Mouse (Mus musculus): ENCODE measurements around the gene Abcb9. TPM values are rescaled to one million over a fixed set of nuclear protein-coding genes. Genes with fewer than 3 reads are reported as not detected.

Abcb9 gene
- polyA plus RNA-seq, 1 experiment, result 0.46 TPM

DNA sequence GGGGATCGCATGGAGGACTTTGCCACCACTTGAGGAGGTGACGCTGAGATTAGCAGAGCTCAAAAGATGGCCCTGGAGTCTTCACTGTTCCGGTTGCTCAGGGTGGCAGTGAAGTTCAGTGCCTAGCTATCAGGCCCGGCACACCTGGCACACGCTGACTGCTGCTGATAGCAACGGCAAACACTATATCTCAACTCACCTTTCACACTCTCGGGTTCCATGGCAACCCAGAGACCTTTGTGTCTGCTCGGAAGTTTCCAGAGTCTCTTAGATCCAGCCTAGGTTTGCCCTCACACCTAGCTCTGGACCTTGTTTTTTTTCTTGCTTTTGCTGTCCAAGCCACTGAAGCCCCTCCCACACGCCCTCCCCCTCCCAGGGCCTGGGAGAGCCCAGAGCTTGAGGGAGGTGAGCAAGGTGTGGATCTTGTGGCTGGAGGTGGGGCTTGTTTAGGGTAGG is 3.6 kb downstream of the Abcb9 start:
- TF ChIP-seq MYOG (IDR thresholded peaks at IDR 0.05; ENCODE audit: control insufficient read depth, extremely low read depth, insufficient read length) (no peak), USF1 (IDR thresholded peaks at IDR 0.05; ENCODE audit: low read depth) (no peak), CEBPB (IDR thresholded peaks at IDR 0.05; ENCODE audit: low read depth) (no peak), FOSL1 (IDR thresholded peaks at IDR 0.05; ENCODE audit: insufficient read depth, low read length, poor library complexity, severe bottlenecking) (no peak), MAX (IDR thresholded peaks at IDR 0.05) (no peak), CTCF (IDR thresholded peaks at IDR 0.05; ENCODE audit: control insufficient read depth, insufficient read depth, insufficient read length) (no peak)
- no peaks in the 10 kb centered on the region for H3K27me3 ChIP-seq (ENCODE audit: control insufficient read depth, insufficient read depth, insufficient read length)
- no peaks in the 10 kb centered on the region for H3K79me3 ChIP-seq (ENCODE audit: low read depth)
- no peaks in the 10 kb centered on the region for H3K79me2 ChIP-seq (ENCODE audit: control insufficient read depth, insufficient read depth)
- H3K4me3 ChIP-seq (ENCODE audit: insufficient read depth, poor library complexity, severe bottlenecking), result no peak overlapping the region
- H3K36me3 ChIP-seq (ENCODE audit: control insufficient read depth, insufficient read depth), result no peaks in the 10 kb centered on the region
- H3ac ChIP-seq (ENCODE audit: control insufficient read depth, insufficient read length, low read depth), result no peak overlapping the region

DNA sequence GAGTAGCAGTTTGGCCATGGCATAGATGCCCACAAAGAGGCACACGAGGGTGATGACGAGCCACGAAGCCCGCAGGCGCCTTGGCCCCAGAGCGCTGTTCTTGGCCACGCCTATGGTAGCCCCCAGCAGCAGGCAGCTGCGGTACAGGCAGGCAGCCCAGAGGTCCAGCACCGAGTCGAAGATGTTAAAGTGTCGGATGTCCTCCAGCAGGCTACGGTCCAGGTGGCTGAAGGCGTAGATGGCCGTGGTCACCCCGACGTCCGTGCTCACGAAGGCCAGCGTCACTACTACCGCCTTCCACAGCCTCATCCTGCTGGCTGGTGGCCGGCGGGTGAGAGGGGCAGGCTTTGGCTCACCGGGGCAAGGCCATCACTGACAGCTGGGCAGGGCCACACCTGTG is 5.7 kb downstream of the Abcb9 start:
- H3K36me3 ChIP-seq (ENCODE audit: control insufficient read depth, insufficient read depth), result no peaks in the 10 kb centered on the region
- no peaks in the 10 kb centered on the region for H3K79me2 ChIP-seq (ENCODE audit: control insufficient read depth, insufficient read depth)
- H3ac ChIP-seq (ENCODE audit: control insufficient read depth, insufficient read length, low read depth), result no peak overlapping the region
- H3K79me3 ChIP-seq (ENCODE audit: low read depth), result no peaks in the 10 kb centered on the region
- no peak for TF ChIP-seq CEBPB (IDR thresholded peaks at IDR 0.05; ENCODE audit: low read depth)
- no peak for TF ChIP-seq USF1 (IDR thresholded peaks at IDR 0.05; ENCODE audit: low read depth)
- TF ChIP-seq MAX (IDR thresholded peaks at IDR 0.05), result no peak
- no peak for TF ChIP-seq MYOD1 (IDR thresholded peaks at IDR 0.05; ENCODE audit: control insufficient read depth, insufficient read length, low read depth)
- TF ChIP-seq CTCF (IDR thresholded peaks at IDR 0.05; ENCODE audit: control insufficient read depth, insufficient read depth, insufficient read length), result no peak
- TF ChIP-seq MYOG (IDR thresholded peaks at IDR 0.05; ENCODE audit: control insufficient read depth, extremely low read depth, insufficient read length), result no peak
- no peak for TF ChIP-seq FOSL1 (IDR thresholded peaks at IDR 0.05; ENCODE audit: insufficient read depth, low read length, poor library complexity, severe bottlenecking)
- H3K27me3 ChIP-seq (ENCODE audit: control insufficient read depth, insufficient read depth, insufficient read length), result no peaks in the 10 kb centered on the region
- no peak overlapping the region for H3K4me3 ChIP-seq (ENCODE audit: insufficient read depth, poor library complexity, severe bottlenecking)

DNA sequence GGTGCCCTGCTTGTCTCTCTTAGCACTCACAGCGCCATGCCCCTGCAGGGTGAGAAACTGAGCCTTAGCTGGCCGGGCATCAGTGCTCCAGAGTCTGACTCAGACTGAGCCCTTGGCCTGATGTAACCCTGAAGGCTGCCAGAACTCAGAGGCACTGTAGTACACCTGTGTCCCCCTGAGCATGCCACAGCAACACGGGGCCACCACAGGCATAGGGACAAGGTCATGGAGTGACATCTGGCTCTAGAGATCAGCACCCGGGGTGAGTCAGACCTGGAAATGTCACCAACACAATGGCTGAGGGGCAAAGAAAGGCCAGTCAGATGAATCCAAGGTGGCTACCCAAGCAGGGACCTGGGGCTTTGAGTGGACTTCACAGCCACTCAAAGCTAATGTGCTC is 8.7 kb downstream of the Abcb9 start:
- H3K27me3 ChIP-seq (ENCODE audit: control insufficient read depth, insufficient read depth, insufficient read length), result no peaks in the 10 kb centered on the region
- no peak overlapping the region for H3K4me3 ChIP-seq (ENCODE audit: insufficient read depth, poor library complexity, severe bottlenecking)
- H3ac ChIP-seq (ENCODE audit: control insufficient read depth, insufficient read length, low read depth), result no peak overlapping the region
- H3K79me3 ChIP-seq (ENCODE audit: low read depth), result no peaks in the 10 kb centered on the region
- TF ChIP-seq MYOD1 (IDR thresholded peaks at IDR 0.05; ENCODE audit: control insufficient read depth, insufficient read length, low read depth) (no peak), CEBPB (IDR thresholded peaks at IDR 0.05; ENCODE audit: low read depth) (no peak), USF1 (IDR thresholded peaks at IDR 0.05; ENCODE audit: low read depth) (no peak), MAX (IDR thresholded peaks at IDR 0.05) (no peak), CTCF (IDR thresholded peaks at IDR 0.05; ENCODE audit: control insufficient read depth, insufficient read depth, insufficient read length) (no peak), FOSL1 (IDR thresholded peaks at IDR 0.05; ENCODE audit: insufficient read depth, low read length, poor library complexity, severe bottlenecking) (no peak), MYOG (IDR thresholded peaks at IDR 0.05; ENCODE audit: control insufficient read depth, extremely low read depth, insufficient read length) (no peak)
- no peaks in the 10 kb centered on the region for H3K36me3 ChIP-seq (ENCODE audit: control insufficient read depth, insufficient read depth)
- H3K79me2 ChIP-seq (ENCODE audit: control insufficient read depth, insufficient read depth), result no peaks in the 10 kb centered on the region

DNA sequence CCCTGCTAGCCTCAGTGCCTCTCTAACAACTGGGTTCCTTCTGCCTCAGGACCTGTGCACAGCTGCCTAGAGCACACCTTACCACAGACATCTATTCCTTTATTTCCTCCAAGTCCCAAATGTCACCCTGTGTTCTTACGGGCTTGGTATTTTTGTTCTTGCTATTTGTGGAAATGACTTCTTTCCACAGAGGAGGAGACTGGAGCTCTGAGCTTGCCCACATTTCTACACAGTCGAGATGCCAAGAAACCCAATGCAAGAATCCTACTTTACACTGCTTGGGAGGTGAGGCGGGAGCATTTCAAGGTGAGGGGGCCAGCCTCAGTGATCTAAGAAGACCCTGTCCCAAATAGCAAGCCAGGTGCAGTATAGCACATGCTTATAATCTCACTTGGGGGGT is 10.1 kb downstream of the Abcb9 start:
- H3ac ChIP-seq (ENCODE audit: control insufficient read depth, insufficient read length, low read depth), result no peak overlapping the region
- no peak for TF ChIP-seq USF1 (IDR thresholded peaks at IDR 0.05; ENCODE audit: low read depth)
- TF ChIP-seq MAX (IDR thresholded peaks at IDR 0.05), result no peak
- TF ChIP-seq MYOG (IDR thresholded peaks at IDR 0.05; ENCODE audit: control insufficient read depth, extremely low read depth, insufficient read length), result no peak
- no peak for TF ChIP-seq FOSL1 (IDR thresholded peaks at IDR 0.05; ENCODE audit: insufficient read depth, low read length, poor library complexity, severe bottlenecking)
- no peak for TF ChIP-seq MYOD1 (IDR thresholded peaks at IDR 0.05; ENCODE audit: control insufficient read depth, insufficient read length, low read depth)
- TF ChIP-seq CEBPB (IDR thresholded peaks at IDR 0.05; ENCODE audit: low read depth), result no peak
- no peak for TF ChIP-seq CTCF (IDR thresholded peaks at IDR 0.05; ENCODE audit: control insufficient read depth, insufficient read depth, insufficient read length)
- no peaks in the 10 kb centered on the region for H3K27me3 ChIP-seq (ENCODE audit: control insufficient read depth, insufficient read depth, insufficient read length)
- no peaks in the 10 kb centered on the region for H3K79me2 ChIP-seq (ENCODE audit: control insufficient read depth, insufficient read depth)
- no peaks in the 10 kb centered on the region for H3K36me3 ChIP-seq (ENCODE audit: control insufficient read depth, insufficient read depth)
- H3K79me3 ChIP-seq (ENCODE audit: low read depth), result no peaks in the 10 kb centered on the region
- no peak overlapping the region for H3K4me3 ChIP-seq (ENCODE audit: insufficient read depth, poor library complexity, severe bottlenecking)

DNA sequence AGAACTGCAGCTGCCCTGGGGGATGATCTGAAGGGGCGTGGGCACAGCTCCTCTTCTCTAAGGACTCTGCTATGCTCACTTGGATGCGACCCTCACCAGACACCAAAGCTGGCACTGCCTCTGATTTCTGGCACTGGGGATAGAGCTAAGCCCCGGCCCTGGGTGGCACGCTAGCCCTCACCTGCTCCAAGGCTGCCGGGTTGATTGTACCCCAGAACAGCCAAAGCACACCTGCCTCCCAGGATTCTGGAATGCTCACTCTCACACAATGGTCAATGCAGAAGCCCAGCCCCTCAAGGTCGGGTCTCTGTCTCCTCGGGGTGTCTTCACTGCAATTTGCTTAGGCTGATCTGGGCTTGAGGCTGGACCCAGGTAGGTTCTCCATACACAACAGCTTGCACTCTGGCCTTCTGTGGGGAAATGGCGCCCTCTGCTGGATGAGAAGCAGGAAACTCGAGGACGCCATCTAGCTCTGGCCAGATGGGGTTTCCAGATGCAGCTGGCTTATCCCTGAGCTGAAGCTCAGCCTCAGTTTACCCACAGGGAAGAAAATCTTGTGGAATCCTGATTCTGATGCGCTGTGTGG is 10.9 kb downstream of the Abcb9 start:
- Histone ChIP-seq H3K79me2 (ENCODE audit: control insufficient read depth, insufficient read depth) (no peaks in the 10 kb centered on the region), H3K4me3 (ENCODE audit: insufficient read depth, poor library complexity, severe bottlenecking) (no peak overlapping the region), H3K79me3 (ENCODE audit: low read depth) (no peaks in the 10 kb centered on the region), H3K27me3 (ENCODE audit: control insufficient read depth, insufficient read depth, insufficient read length) (no peaks in the 10 kb centered on the region), H3ac (ENCODE audit: control insufficient read depth, insufficient read length, low read depth) (no peak overlapping the region), H3K36me3 (ENCODE audit: control insufficient read depth, insufficient read depth) (no peaks in the 10 kb centered on the region)
- no peak for TF ChIP-seq FOSL1 (IDR thresholded peaks at IDR 0.05; ENCODE audit: insufficient read depth, low read length, poor library complexity, severe bottlenecking)
- TF ChIP-seq MAX (IDR thresholded peaks at IDR 0.05), result no peak
- TF ChIP-seq MYOD1 (IDR thresholded peaks at IDR 0.05; ENCODE audit: control insufficient read depth, insufficient read length, low read depth), result no peak
- TF ChIP-seq CTCF (IDR thresholded peaks at IDR 0.05; ENCODE audit: control insufficient read depth, insufficient read depth, insufficient read length), result peak; percentile 93
- TF ChIP-seq USF1 (IDR thresholded peaks at IDR 0.05; ENCODE audit: low read depth), result no peak
- no peak for TF ChIP-seq MYOG (IDR thresholded peaks at IDR 0.05; ENCODE audit: control insufficient read depth, extremely low read depth, insufficient read length)
- no peak for TF ChIP-seq CEBPB (IDR thresholded peaks at IDR 0.05; ENCODE audit: low read depth)

Measured in C2C12 (cell line).